19 mouse cellular contexts compared by ENCODE assay signal in genomic region chr15:78170708-78171107, GRCm38 (mm10). TPM values are rescaled to one million over a fixed set of nuclear protein-coding genes. Genes with fewer than 3 reads are reported as not detected.
DNase-seq lines count a peak whose midpoint lies in the region; ATAC-seq and TF ChIP-seq lines count a peak whose summit lies in the region.
"Had no signal": no experiment of that assay in that cellular context is flagged by ENCODE, and none has a peak within 500 bp of the region (broad histone marks: within the 10 kb centered on the region; RNA-seq: fewer than 3 reads in every experiment).

No protein-coding gene starts in this region.

- no peak for ATAC-seq in intestine, embryonic 16.5 days
- ATAC-seq: liver, embryonic 12.5 days; lung, postnatal 0 days had no signal

- peaks cover 24% of the 10 kb centered on the region for H3K36me3 ChIP-seq in E14TG2a.4 (ENCODE audit: insufficient read depth, low read length)
- no peaks in the 10 kb centered on the region for H3K36me3 ChIP-seq in intestine, embryonic 16.5 days (ENCODE audit: control insufficient read depth, insufficient read depth, low read length)
- H3K36me3 ChIP-seq: liver, embryonic 12.5 days had no signal

- DNase-seq in CD4-positive, CD25-positive, alpha-beta regulatory T cell, adult 2 months (ENCODE audit: low read depth, low spot score): peak; percentile 76
- DNase-seq in spleen, adult 18-20 months: peak; percentile 71 to 78
- peak; percentile 50 to 64 for DNase-seq in thymus, postnatal 10 days (ENCODE audit: low spot score in 2 of 2)
- no peak for DNase-seq in layer of hippocampus, postnatal 36 days
- no peak for DNase-seq in right cerebral cortex, postnatal 14 days
- DNase-seq: adrenal gland, postnatal 36 days; cerebellum, adult 11 months; heart, adult 11 months; kidney, adult 9 months had no signal

- H3K4me1 ChIP-seq in E14TG2a.4 (replicated peaks; ENCODE audit: low read depth, low read length): peaks cover 42% of the 10 kb centered on the region
- peaks cover 14% of the 10 kb centered on the region; the same call in 1 of the 2 replicates for H3K4me1 ChIP-seq in intestine, embryonic 16.5 days (ENCODE audit: control insufficient read depth, insufficient read depth, low read length)

- H3K27me3 ChIP-seq in E14TG2a.4 (ENCODE audit: insufficient read depth, low read length): no peaks in the 10 kb centered on the region
- no peaks in the 10 kb centered on the region for H3K27me3 ChIP-seq in intestine, embryonic 16.5 days (replicated peaks; ENCODE audit: control insufficient read depth, insufficient read depth, low read length)
- H3K27me3 ChIP-seq: embryonic facial prominence, embryonic 12.5 days; liver, embryonic 12.5 days; midbrain, embryonic 12.5 days had no signal

- TF ChIP-seq CTCF in E14TG2a.4 (conservative IDR thresholded peaks at IDR 0.05; ENCODE audit: low read length): no peak

- WGBS in intestine, embryonic 16.5 days: 91% methylated on average over 15 of the region's 15 CpGs

- H3K27ac ChIP-seq in intestine, embryonic 16.5 days (ENCODE audit: low read length): no peak overlapping the region
- H3K27ac ChIP-seq: embryonic facial prominence, embryonic 12.5 days; forebrain, embryonic 10.5 days; hindbrain, embryonic 14.5 days; liver, embryonic 12.5 days; midbrain, embryonic 12.5 days had no signal

- H3K9ac ChIP-seq in intestine, embryonic 16.5 days (ENCODE audit: low read depth, low read length): no peak overlapping the region
- H3K9ac ChIP-seq: embryonic facial prominence, embryonic 12.5 days; hindbrain, embryonic 14.5 days; liver, embryonic 12.5 days; midbrain, embryonic 12.5 days had no signal

- no peaks in the 10 kb centered on the region for H3K9me3 ChIP-seq in E14TG2a.4 (ENCODE audit: low read length)
- H3K9me3 ChIP-seq in intestine, embryonic 16.5 days (ENCODE audit: control insufficient read depth, low read length): no peaks in the 10 kb centered on the region
- H3K9me3 ChIP-seq: embryonic facial prominence, embryonic 12.5 days; forebrain, embryonic 10.5 days; liver, embryonic 12.5 days; midbrain, embryonic 12.5 days had no signal

- H3K4me2 ChIP-seq in intestine, embryonic 16.5 days (ENCODE audit: low read depth, low read length): no peak overlapping the region
- H3K4me2 ChIP-seq: embryonic facial prominence, embryonic 12.5 days; hindbrain, embryonic 14.5 days; liver, embryonic 12.5 days; midbrain, embryonic 12.5 days had no signal

- peak overlapping the region; percentile 37; the same call in 1 of the 2 replicates for H3K4me3 ChIP-seq in E14TG2a.4 (replicated peaks; ENCODE audit: low read length)
- H3K4me3 ChIP-seq in intestine, embryonic 16.5 days (ENCODE audit: low read length): no peak overlapping the region
- H3K4me3 ChIP-seq: embryonic facial prominence, embryonic 12.5 days; forebrain, embryonic 10.5 days; liver, embryonic 12.5 days; midbrain, embryonic 12.5 days had no signal

RNA-seq across cellular contexts. Expression of gene Ift27, which starts 3.2 kb away (rescaled TPM):
- 10 to 100 TPM; 19.9 to 20.3 TPM for total RNA-seq in layer of hippocampus, postnatal 36 days (2021)
- polyA plus RNA-seq in intestine, embryonic 16.5 days (2015; fragmentation: Nextera tagmentation; extraction: Ambion mirVana): 51.7 and 57.4 TPM in 2 replicates

RNA-seq across cellular contexts. Expression of gene Pvalb, which starts 35.5 kb away (rescaled TPM):
- 10 to 100 TPM; 52.0 to 62.7 TPM for total RNA-seq in layer of hippocampus, postnatal 36 days (2021)
- not detected in 2 replicates for polyA plus RNA-seq in intestine, embryonic 16.5 days (2015; fragmentation: Nextera tagmentation; extraction: Ambion mirVana)
- total RNA-seq: adrenal gland, postnatal 36 days; ES-E14 had no signal
- polyA plus RNA-seq: forebrain, embryonic 10.5 days; liver, embryonic 12.5 days; lung, postnatal 0 days had no signal

RNA-seq across cellular contexts. Expression of gene Cacng2, which starts 50.9 kb away (rescaled TPM):
- total RNA-seq in layer of hippocampus, postnatal 36 days (2021): 10 to 100 TPM; 36.1 to 37.5 TPM
- polyA plus RNA-seq in intestine, embryonic 16.5 days (2015; fragmentation: Nextera tagmentation; extraction: Ambion mirVana): 0.06 and 0.07 TPM in 2 replicates
- total RNA-seq: ES-E14 had no signal
- polyA plus RNA-seq: heart, embryonic 16.5 days; liver, embryonic 12.5 days; lung, postnatal 0 days had no signal

Comparison
In these comparisons a context has a peak if more than half of its experiments do, and no peak if none do; other contexts are left out.
1. DNase-seq: peak in CD4-positive, CD25-positive, alpha-beta regulatory T cell, adult 2 months (single experiment), spleen, adult 18-20 months (2 of 2) and thymus, postnatal 10 days (2 of 2); none in layer of hippocampus, postnatal 36 days (0 of 2) and right cerebral cortex, postnatal 14 days (single experiment).